Mouse (Mus musculus): ENCODE results near the gene Rexo1.

DNA sequence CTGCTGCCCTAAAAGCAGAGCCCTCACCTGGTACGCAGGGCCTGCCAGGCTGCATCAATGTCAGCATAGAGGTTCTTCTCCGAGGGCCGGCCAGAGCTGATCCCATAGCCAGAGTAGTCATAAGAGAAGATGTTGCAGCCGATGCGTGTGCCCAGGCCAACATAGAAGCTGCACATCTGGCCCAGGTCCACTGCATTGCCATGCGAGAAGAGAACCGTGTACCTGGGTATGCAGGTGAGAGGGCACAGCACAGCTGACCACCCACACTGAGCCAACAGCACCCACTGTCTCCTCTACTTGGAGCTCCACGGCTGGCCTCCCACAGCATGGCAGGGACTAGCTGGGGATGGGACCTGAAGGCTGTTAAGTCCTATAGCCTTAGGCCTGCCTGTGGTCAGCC is 24.2 kb upstream of the Rexo1 start:
- TF ChIP-seq CTCF (IDR thresholded peaks at IDR 0.05; ENCODE audit: borderline replicate concordance, extremely low read depth, insufficient read depth, insufficient read length): no peak
- TF ChIP-seq POLR2A (IDR thresholded peaks at IDR 0.05; ENCODE audit: borderline replicate concordance, extremely low read depth, insufficient read depth, insufficient read length, poor library complexity, severe bottlenecking): no peak

Measured in brain, embryonic 14.5 days (tissue).